Mouse (Mus musculus) 416B (cell line): ENCODE data around the gene Fgd5.

Experiments
- DNase-seq: peaks from one replicate; pipeline ENCODE4 v3.0.0; 2011; ENCODE audit warnings: low read depth

Gene Fgd5

GRCm38 (mm10) chr6:92004806-92005205 is 26.1 kb downstream of the Fgd5 start:
- DNase-seq, result no peak

- DNase-seq, result no peak
These were observed 32.2 kb downstream of the Fgd5 start for GRCm38 (mm10) chr6:92010895-92011294.

- DNase-seq, result no peak
These were observed 33.7 kb downstream of the Fgd5 start for GRCm38 (mm10) chr6:92012413-92012812.

- DNase-seq, result peak; percentile 39
These were observed 34.4 kb downstream of the Fgd5 start for GRCm38 (mm10) chr6:92013035-92013434.

GRCm38 (mm10) chr6:92013620-92014019 is 34.9 kb downstream of the Fgd5 start:
- DNase-seq, result no peak

GRCm38 (mm10) chr6:92014936-92015335 is 36.3 kb downstream of the Fgd5 start:
- no peak for DNase-seq

- DNase-seq, result no peak
These were observed 37.2 kb downstream of the Fgd5 start for GRCm38 (mm10) chr6:92015848-92016247.

GRCm38 (mm10) chr6:92016738-92017137 is 38.1 kb downstream of the Fgd5 start:
- no peak for DNase-seq

- no peak for DNase-seq
These were observed 39.7 kb downstream of the Fgd5 start for GRCm38 (mm10) chr6:92018421-92018820.

GRCm38 (mm10) chr6:92021061-92021460 is 42.4 kb downstream of the Fgd5 start:
- DNase-seq, result no peak

GRCm38 (mm10) chr6:92021506-92021905 is 42.8 kb downstream of the Fgd5 start:
- no peak for DNase-seq

GRCm38 (mm10) chr6:92025252-92025651 is 46.6 kb downstream of the Fgd5 start:
- no peak for DNase-seq

GRCm38 (mm10) chr6:92027379-92027778 is 48.7 kb downstream of the Fgd5 start:
- no peak for DNase-seq

GRCm38 (mm10) chr6:92030646-92031045 is 52.0 kb downstream of the Fgd5 start:
- DNase-seq, result peak; percentile 11

- no peak for DNase-seq
These were observed 56.0 kb downstream of the Fgd5 start for GRCm38 (mm10) chr6:92034713-92035112.

- DNase-seq, result no peak
These were observed 57.7 kb downstream of the Fgd5 start for GRCm38 (mm10) chr6:92036372-92036771.

- no peak for DNase-seq
These were observed 59.5 kb downstream of the Fgd5 start for GRCm38 (mm10) chr6:92038158-92038557.

- DNase-seq, result no peak
These were observed 62.6 kb downstream of the Fgd5 start for GRCm38 (mm10) chr6:92041271-92041670.

GRCm38 (mm10) chr6:92042055-92042454 is 63.4 kb downstream of the Fgd5 start:
- no peak for DNase-seq

- no peak for DNase-seq
These were observed 64.2 kb downstream of the Fgd5 start for GRCm38 (mm10) chr6:92042850-92043249.

- peak; percentile 27 for DNase-seq
These were observed 79.1 kb downstream of the Fgd5 start for GRCm38 (mm10) chr6:92057768-92058167.

GRCm38 (mm10) chr6:92061725-92062124 is 83.0 kb downstream of the Fgd5 start:
- DNase-seq, result no peak

GRCm38 (mm10) chr6:92063452-92063851 is 84.8 kb downstream of the Fgd5 start:
- peak; percentile 79 for DNase-seq

- no peak for DNase-seq
These were observed 85.4 kb downstream of the Fgd5 start for GRCm38 (mm10) chr6:92064101-92064500.
